Mouse (Mus musculus) neural tube, embryonic 14.5 days (tissue): Measurements from ENCODE around the gene Tldc1. TPM values are rescaled to one million over a fixed set of nuclear protein-coding genes. Genes with fewer than 3 reads are reported as not detected.

ENCODE experiments used
- ATAC-seq: fragments of 200-750 bp; cut with Nextera tagmentation; 2 replicates; pipeline ENCODE4 v1.8.0; 2017; ENCODE audit warnings: low read depth, mild to moderate bottlenecking, moderate TSS enrichment, moderate library complexity
- H3K27ac ChIP-seq: fragments of 300-500 bp; sonication (generic); 2 replicates; pipeline ENCODE4 v1.5.1; 2014; ENCODE audit warnings: low read depth, mild to moderate bottlenecking, control low read depth, low read length, moderate library complexity, mixed read lengths
- H3K27me3 ChIP-seq: fragments of 300-500 bp; sonication (generic); 2 replicates; pipeline ENCODE4 v1.6.1; 2014; ENCODE audit warnings: low read length; ENCODE audit not compliant: control insufficient read depth, insufficient read depth
- H3K36me3 ChIP-seq: fragments of 300-500 bp; sonication (generic); 2 replicates; pipeline ENCODE4 v1.6.1; 2014; ENCODE audit warnings: low read length, mixed read lengths; ENCODE audit not compliant: control insufficient read depth, insufficient read depth
- H3K4me1 ChIP-seq: fragments of 300-500 bp; sonication (generic); 2 replicates; pipeline ENCODE4 v1.6.1; 2014; ENCODE audit warnings: low read length; ENCODE audit not compliant: control insufficient read depth, insufficient read depth
- H3K4me2 ChIP-seq: fragments of 300-500 bp; sonication (generic); 2 replicates; pipeline ENCODE4 v1.6.1; 2014; ENCODE audit warnings: mild to moderate bottlenecking, low read depth, low read length, control low read depth
- H3K4me3 ChIP-seq: fragments of 300-500 bp; sonication (generic); 2 replicates; pipeline ENCODE4 v1.5.1; 2014; ENCODE audit warnings: low read depth, low read length, control low read depth, mixed read lengths
- H3K9ac ChIP-seq: fragments of 300-500 bp; sonication (generic); replicated peaks from 2 replicates; pipeline ENCODE4 v1.6.1; 2014; ENCODE audit warnings: low read depth, mild to moderate bottlenecking, control low read depth, low read length, mixed read lengths
- H3K9me3 ChIP-seq: fragments of 300-500 bp; sonication (generic); 2 replicates; pipeline ENCODE4 v1.6.1; 2016; ENCODE audit warnings: low read length; ENCODE audit not compliant: control insufficient read depth
- WGBS: fragments of 180-500 bp; shearing (Covaris S2); extraction: QIAGEN DNeasy Blood & Tissue Kit; methylation state at CpG from one replicate; pipeline ENCODE4 v1.1.7; 2014; 5-methylcytosine and 5-hydroxymethylcytosine counted together
- polyA plus RNA-seq: library from polyadenylated mRNA; unstranded; fragments of >200 nt; fragmentation: Nextera tagmentation; extraction: Ambion mirVana; gene quantifications from 2 replicates; pipeline ENCODE4 v1.2.1, GENCODE M21; 2014

Gene Tldc1
- polyA plus RNA-seq, 1 experiment from 2014 or later = 8.1 TPM

DNA sequence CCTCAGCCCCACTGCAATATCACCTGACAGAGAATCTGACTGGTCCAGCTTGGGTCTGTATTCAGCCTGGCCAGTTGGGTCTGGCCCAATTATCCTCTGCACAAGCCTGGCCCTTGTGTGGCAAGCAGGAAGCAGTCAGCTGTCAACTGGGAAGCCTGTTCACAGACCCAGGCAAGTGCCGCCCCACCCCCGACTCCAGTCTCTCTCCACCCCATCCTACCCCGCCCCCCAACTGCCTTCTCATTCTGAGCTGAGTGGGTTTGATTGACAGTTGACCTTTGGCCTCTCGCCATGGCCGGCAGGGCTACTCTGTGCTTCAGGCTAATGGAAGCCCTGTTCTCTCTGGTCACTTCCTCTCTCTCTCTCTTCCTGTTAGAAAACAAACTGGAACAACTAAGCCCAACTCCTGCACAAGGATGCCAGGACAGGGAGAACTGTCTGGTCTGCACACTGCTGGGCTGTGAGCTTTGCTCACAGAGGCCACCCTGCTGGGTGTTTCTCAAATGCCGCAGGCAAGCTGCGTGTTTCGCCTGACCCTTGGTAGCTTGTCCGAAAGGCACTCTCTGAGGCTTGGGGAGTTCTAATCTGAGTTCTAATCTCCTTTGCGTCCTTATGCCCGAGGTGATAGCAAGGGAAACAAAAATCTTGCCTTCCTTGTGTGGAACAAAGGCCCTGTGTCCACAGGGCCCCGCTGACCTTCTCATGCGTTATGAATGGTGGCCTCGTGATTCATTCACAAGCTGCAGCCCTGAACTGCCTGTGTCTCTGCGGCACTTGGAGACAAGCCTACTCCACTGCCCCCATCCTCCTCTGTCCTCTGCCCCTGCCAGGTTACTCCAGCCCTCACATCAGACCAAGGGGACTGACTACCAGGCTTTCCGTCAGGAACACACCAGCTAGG lies 13.8 kb upstream of the Tldc1 start:
- Histone ChIP-seq H3K4me1 (peaks cover 8% of the 10 kb centered on the region; the same call in 1 of the 2 replicates), H3K27me3 (no peaks in the 10 kb centered on the region), H3K9me3 (no peaks in the 10 kb centered on the region), H3K4me2 (no peak overlapping the region), H3K36me3 (no peaks in the 10 kb centered on the region), H3K4me3 (no peak overlapping the region), H3K9ac (no peak overlapping the region), H3K27ac (peak overlapping the region; percentile 57; the same call in 1 of the 2 replicates)
- WGBS = 12% methylated on average over 16 of the region's 16 CpGs
- peak; percentile 67; the same call in 1 of the 2 replicates for ATAC-seq

DNA sequence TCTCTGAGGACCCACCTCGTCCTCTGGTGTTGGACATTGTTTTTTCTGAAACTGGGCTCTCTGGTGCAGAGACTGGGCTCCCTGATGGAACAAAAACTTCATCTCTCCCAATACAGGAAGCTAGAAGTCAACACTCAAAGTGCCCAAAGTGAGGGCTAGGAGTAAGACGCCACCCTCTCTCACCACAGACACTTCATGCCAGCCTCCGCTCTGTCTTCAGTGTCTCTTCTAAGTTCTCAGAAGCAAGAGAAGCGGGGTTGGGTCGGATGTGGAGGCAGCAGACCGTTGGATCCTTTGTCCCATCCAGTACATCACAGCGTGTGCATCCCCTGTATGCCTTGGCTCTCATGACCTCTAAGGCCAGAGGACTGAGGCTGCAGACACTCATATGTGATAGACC lies 11.4 kb upstream of the Tldc1 start:
- 91% methylated on average over 7 of the region's 7 CpGs for WGBS
- Histone ChIP-seq H3K9me3 (no peaks in the 10 kb centered on the region), H3K9ac (no peak overlapping the region), H3K4me3 (no peak overlapping the region), H3K27me3 (no peaks in the 10 kb centered on the region), H3K4me1 (peaks cover 8% of the 10 kb centered on the region; the same call in 1 of the 2 replicates), H3K36me3 (no peaks in the 10 kb centered on the region), H3K4me2 (no peak overlapping the region), H3K27ac (no peak overlapping the region)
- ATAC-seq = no peak

DNA sequence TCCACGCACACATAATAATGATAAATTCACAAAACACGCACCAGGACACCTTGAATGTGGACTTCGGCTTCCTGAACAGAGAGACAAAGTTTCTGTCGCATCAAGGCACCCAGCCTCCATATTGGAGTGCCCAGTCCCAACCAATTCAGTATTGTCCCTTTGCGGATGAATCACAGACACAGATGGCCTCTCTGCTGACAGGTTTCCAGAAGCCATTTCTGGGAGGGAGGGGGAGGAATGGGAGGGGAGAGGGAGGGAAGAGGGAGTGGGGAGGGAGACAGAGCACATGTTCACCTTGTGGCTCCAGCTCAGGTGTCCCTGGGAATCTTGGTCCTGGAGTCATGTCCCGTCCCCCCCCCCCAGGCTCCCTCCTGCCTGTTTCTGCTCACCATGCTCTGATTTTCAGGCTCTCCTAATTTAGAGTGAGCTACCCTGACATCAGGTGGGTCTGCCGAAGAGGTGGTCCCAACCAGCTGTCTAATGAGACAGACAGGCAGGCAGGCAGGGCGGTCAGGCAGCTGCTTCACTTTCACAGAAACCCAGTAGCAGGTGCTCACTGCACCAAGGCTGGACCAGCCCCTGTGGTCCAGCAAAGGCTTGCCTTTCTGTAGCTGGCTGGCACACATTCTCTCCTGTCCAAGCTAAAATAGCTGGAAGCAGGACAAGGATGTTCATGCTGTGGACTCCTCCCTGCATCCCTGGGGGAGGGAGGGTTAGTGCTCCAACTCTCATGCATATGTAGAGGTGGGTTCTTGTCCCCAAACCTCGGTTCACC lies 10.6 kb upstream of the Tldc1 start:
- Histone ChIP-seq H3K27me3 (no peaks in the 10 kb centered on the region), H3K4me2 (no peak overlapping the region), H3K9me3 (no peaks in the 10 kb centered on the region), H3K27ac (no peak overlapping the region), H3K4me1 (peaks cover 8% of the 10 kb centered on the region; the same call in 1 of the 2 replicates), H3K4me3 (no peak overlapping the region), H3K9ac (no peak overlapping the region), H3K36me3 (no peaks in the 10 kb centered on the region)
- 64% methylated on average over 9 of the region's 9 CpGs for WGBS
- ATAC-seq = no peak

DNA sequence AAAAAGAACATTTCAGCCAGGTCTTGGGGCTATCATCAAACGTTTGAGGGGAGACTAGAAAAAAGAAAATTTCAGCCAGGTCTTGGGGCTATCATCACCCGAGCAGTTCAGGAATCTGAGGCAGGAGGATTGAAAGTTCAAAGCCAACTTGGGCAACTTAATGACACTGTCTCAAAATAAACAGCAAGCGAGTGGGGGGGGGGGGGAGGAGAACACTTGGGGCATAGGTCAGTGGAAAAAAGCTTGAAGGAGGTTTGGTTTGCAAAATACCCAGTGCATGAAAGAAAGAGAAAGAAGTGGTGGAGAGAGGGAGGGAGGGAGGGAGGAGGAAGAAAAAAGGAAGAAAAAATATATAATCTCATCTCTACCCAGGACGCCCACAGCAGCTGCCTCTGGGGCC lies 9.1 kb upstream of the Tldc1 start:
- Histone ChIP-seq H3K9ac (no peak overlapping the region), H3K4me3 (no peak overlapping the region), H3K4me1 (peaks cover 8% of the 10 kb centered on the region; the same call in 1 of the 2 replicates), H3K27me3 (no peaks in the 10 kb centered on the region), H3K36me3 (no peaks in the 10 kb centered on the region), H3K27ac (no peak overlapping the region), H3K4me2 (no peak overlapping the region), H3K9me3 (no peaks in the 10 kb centered on the region)
- WGBS = 57% methylated on average over 4 of the region's 4 CpGs
- no peak for ATAC-seq

DNA sequence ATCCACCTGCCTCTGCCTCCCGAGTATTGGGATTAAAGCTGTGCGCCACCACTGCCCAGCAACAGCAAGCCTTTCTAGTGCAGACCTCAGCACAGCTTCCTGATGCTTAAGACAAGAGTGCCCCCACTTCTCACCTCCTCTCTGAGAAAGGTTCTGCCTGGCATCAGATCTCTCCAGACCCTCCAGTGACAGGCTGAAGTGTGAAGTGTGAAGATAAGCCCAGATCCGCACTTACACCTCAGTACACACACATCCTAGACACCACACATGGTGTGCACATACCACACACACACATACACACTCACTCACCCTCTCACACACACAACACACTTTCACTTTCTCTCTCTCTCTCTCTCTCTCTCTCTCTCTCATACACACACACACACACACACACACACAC lies 8.7 kb upstream of the Tldc1 start:
- H3K4me3 ChIP-seq = no peak overlapping the region
- no peaks in the 10 kb centered on the region for H3K27me3 ChIP-seq
- no peak for ATAC-seq
- H3K9ac ChIP-seq = no peak overlapping the region
- no peaks in the 10 kb centered on the region for H3K9me3 ChIP-seq
- H3K36me3 ChIP-seq = no peaks in the 10 kb centered on the region
- H3K4me2 ChIP-seq = no peak overlapping the region
- 82% methylated on average over 3 of the region's 3 CpGs for WGBS
- peaks cover 5% of the 10 kb centered on the region; the same call in 1 of the 2 replicates for H3K4me1 ChIP-seq
- no peak overlapping the region for H3K27ac ChIP-seq

DNA sequence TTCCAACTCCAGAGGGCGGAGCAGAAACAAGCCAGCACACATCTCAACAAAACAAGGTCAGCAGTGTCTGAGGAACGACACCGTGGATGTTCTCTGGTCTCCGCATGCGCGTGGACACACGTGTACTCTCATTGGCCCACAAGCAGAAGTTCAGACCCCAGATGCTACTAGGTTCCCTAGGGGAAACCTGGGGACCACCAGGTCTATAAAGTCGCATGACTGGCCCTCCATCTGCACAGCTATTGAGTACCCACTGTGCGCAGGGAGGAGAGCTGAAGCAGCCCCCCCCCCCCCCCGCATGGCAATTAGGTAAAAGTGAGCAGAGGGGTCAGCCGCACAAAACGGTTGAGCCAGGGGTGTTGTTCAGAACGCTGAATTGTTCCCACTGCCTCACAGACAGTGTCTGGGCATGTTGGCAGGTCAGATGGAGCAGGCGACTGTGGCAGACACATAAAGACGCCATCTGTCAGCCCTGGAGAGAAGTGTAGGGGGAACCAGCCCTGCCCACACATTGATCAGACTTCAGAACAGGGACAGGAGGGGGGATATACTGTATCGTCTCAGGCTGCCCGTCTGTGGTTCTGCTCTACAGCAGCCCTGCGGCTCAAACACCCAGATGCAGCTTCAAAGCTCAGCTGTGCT lies 7.7 kb upstream of the Tldc1 start:
- Histone ChIP-seq H3K9me3 (no peaks in the 10 kb centered on the region), H3K36me3 (no peaks in the 10 kb centered on the region), H3K4me1 (no peaks in the 10 kb centered on the region), H3K9ac (no peak overlapping the region), H3K27me3 (no peaks in the 10 kb centered on the region), H3K27ac (no peak overlapping the region), H3K4me3 (no peak overlapping the region), H3K4me2 (no peak overlapping the region)
- ATAC-seq = peak; percentile 64
- 22% methylated on average over 18 of the region's 18 CpGs for WGBS

DNA sequence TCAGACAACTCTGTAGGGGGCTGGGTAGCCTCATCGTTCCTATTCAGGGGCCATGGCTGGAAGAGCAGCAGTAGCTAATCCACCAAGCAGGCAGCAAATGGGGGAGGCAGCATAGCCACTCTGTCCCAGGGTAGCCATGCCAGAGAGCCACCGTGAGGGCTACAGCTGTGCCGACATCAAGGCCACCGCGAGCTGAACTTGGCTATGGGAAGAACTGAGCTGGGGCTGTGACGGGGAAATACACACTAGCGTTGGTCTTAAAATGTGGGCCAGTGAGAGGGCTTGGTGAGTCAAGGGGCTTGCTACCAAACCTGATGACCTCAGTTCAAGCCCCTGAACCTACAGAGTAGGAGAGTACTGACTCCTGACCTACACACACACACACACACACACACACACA lies 6.5 kb upstream of the Tldc1 start:
- WGBS = 63% methylated on average over 7 of the region's 7 CpGs
- Histone ChIP-seq H3K9ac (no peak overlapping the region), H3K27ac (no peak overlapping the region), H3K4me2 (no peak overlapping the region), H3K4me3 (no peak overlapping the region), H3K27me3 (no peaks in the 10 kb centered on the region), H3K36me3 (no peaks in the 10 kb centered on the region), H3K9me3 (no peaks in the 10 kb centered on the region), H3K4me1 (no peaks in the 10 kb centered on the region)
- ATAC-seq = no peak

DNA sequence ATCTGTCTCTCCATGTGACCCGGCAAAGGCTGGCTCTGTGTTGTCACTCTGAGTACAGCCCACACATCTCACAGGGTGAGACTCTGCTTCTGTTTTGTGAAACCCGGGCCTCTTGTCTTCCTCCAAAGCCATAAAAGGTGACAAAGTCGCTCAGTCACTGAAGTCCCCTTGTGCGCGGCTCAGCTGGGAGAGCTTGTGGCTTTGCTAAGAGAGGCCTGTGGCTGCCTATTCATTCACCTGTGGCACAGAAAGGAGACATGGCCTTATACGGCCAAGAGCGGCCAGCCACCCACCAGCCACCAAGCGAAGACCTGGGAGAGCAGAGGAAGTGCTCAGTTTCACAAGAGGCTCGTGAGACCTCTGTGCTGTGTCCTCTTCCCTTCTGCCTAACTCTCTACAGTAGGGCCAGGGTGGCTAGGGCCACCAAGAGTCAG lies 5.9 kb upstream of the Tldc1 start:
- 36% methylated on average over 9 of the region's 9 CpGs for whole genome bisulfite sequencing
- no peak overlapping the region for H3K4me2 ChIP-seq

More for the DNA sequence above, 5.9 kb upstream of the Tldc1 start:
- H3K9me3 ChIP-seq = no peaks in the 10 kb centered on the region
- no peak overlapping the region for H3K4me3 ChIP-seq
- H3K4me1 ChIP-seq = no peaks in the 10 kb centered on the region
- no peak overlapping the region for H3K27ac ChIP-seq
- no peak for ATAC-seq
- H3K9ac ChIP-seq = no peak overlapping the region
- no peaks in the 10 kb centered on the region for H3K36me3 ChIP-seq
- H3K27me3 ChIP-seq = no peaks in the 10 kb centered on the region
